Mouse (Mus musculus) left cerebral cortex, adult 9 months (tissue): Measurements from ENCODE around the gene Snapc2.
"Not testable (repeated sequence)": the region's sequence is repeated elsewhere in the genome, so short reads cannot be mapped to it uniquely, and the experiment has no call there.

Source experiments
- DNase-seq, 2 experiments: peaks; one replicate each; pipeline ENCODE4 v3.0.0; 2022; ENCODE audit warnings: low spot score in 2 of 2

The Snapc2 gene

GRCm38 (mm10) chr8:4237814-4238433, 15.0 kb upstream of the Snapc2 start:
- no peak for DNase-seq

- DNase-seq: peak; percentile 99 to 100
Observed at GRCm38 (mm10) chr8:4238434-4239192, 14.3 kb upstream of the Snapc2 start, which contains the start of the genes Map2k7 and Gm49320. TSS of gene Map2k7 (plus strand) at chr8:4238740. TSS of gene Gm49320 (plus strand) at chr8:4238865.

- peak in 1 of 2 experiments; percentile 64 for DNase-seq
Observed at GRCm38 (mm10) chr8:4239193-4239890, 13.5 kb upstream of the Snapc2 start.

GRCm38 (mm10) chr8:4245061-4245460, 7.8 kb upstream of the Snapc2 start:
- DNase-seq: no peak

- no peak for DNase-seq
Observed at GRCm38 (mm10) chr8:4245737-4246136, 7.1 kb upstream of the Snapc2 start.

DNA sequence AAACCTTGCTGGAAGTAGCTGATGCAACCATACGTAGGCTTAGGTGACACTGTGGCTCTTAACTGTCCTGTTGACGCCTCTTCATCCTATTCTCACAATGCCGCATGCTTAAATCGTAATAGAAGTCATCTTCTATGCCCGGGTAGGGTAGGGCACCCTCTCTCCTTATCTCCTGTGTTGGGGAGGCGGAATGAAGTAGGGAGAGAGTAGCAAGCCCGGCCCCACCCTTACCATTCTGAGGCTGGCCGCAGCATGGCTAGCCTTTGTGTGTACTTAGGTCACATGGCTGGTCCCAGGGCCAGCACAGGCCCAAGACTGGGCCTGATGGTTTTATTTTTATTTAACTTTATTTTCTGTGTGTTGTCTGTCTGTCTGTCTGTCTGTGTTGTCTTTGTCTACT, 5.6 kb upstream of the Snapc2 start:
- DNase-seq: no peak

GRCm38 (mm10) chr8:4247951-4248540, 4.8 kb upstream of the Snapc2 start, which contains the start of gene Tgfbr3l:
TSS of gene Tgfbr3l (plus strand) at chr8:4248214.
- no peak for DNase-seq

DNA sequence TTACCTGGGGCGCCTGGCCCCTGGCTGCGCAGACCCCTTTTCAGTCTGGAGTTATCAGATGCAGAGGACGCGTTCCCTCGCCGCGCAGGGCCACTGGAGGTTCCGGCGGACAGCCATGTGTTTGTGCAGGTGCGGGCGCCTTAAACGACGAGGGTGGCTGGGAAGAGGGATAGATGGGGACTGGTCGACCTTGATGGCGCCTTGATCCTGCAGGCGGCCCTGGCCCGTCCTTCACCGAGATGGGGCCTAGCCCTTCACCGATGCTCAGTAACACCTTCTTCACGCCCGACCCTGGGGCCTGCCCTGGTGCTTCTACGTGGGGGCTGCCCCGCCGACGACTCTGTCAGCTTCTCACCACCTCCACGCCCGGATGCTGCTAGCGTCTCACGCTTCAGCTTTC, 3.7 kb upstream of the Snapc2 start:
- no peak for DNase-seq

DNA sequence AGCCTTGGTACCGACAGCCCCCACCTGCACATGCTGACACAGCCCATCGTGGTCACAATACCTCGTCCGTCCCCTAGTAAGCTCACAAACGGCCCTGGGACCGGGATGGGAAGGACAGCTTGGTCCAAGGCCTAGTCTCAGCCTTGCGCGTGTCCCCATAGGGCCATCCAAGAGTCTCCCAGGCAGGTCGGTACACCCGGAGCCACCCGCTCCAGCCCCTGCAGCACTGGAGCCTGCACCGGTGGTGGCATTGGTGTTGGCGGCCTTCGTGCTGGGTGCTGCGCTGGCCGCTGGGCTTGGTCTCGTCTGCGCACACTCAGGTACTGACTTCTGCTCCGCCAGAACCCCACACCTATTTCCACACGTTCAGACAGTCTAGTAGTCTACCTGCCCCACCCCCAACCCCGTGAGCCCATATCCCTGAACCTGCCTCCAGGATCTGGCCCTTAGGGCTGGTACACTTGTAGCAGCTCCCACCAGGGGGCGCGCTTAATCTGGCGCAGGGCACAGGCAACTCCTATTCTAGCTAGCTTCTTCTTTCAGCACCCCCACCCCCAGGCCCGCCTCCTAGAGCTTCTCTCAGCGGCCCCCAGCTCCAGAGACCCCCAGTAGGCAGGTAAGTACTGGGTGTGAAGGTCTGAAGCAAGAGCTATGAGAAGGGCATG, 2.4 kb upstream of the Snapc2 start:
- DNase-seq: peak; percentile 74 to 86

DNA sequence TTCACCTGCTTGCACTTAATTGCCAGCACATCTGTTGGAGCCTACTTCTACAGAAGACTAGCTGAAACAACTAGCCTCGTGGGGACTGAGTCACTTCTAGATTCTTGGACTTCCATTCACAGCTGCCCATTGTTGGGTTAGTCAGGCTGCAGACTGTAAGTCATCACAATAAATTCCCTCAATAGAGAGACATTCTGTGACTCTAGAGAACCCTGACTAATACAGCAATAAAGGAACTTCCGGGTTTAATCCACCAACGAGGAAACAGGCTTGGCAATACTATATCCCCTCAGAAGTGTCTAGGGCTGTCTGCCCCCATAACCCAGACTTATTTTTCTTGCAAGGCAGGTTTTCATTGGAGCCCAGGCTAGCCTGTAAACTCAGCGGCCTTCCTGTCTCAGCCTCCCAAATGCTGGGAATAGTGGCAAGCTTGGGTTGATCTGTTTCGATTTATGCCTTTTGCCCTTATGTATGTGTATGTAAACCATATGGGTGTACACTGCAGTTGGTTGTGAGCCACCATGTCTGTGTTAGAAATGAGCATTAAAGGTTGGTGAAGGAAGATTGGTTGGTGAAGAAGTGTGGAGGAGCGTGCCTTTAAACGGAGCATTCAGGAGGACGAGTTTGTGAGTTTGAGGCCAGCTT, 642 bp upstream of the Snapc2 start:
- no peak for DNase-seq

- DNase-seq: peak in 1 of 2 experiments; percentile 72
Observed at GRCm38 (mm10) chr8:4254001-4254400, 1.1 kb downstream of the Snapc2 start.

- not testable (repeated sequence) for DNase-seq
Observed at GRCm38 (mm10) chr8:4255471-4255870, 2.6 kb downstream of the Snapc2 start.

DNA sequence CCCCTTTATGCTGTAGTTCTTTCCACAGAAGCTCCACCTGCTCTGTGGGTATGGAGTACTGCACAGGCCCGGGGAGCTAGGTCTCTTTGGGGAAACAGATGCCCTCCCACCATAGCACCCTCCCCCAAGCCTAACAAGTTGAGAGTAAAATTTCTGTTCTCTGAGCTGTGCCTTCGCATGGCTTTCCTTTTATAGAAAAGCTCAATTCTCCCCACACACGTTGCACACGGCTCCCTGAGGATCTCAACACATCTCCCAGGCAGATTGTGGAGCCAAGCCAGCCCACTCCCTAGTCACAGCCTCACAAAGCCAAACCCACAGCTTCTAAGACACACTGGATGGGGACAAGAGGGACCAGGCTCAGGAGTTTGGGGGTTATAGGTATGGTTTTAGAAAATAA, 4.0 kb downstream of the Snapc2 start:
- peak; percentile 88 to 91 for DNase-seq

DNA sequence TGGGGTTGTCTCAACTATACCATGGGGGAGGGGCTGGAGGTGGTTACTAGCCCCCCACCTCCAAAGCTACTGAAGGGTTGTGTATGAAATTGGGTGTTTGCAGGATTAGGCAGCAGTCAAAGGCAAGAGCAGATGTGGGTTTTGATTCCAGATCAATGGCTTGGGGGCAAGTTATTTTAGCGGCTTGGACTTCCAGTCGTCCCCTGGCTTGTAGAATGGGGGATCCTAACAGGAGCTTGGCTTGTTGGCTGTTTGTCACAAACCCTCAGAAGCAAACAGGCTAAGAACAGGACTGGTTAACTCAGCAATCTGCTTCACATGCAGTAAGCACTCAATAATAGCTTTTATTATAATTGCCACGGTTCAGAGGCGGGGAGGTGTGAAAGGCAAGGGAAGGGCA, 4.5 kb downstream of the Snapc2 start:
- no peak for DNase-seq

GRCm38 (mm10) chr8:4258233-4258632, 5.4 kb downstream of the Snapc2 start:
- DNase-seq: peak in 1 of 2 experiments; percentile 84

DNA sequence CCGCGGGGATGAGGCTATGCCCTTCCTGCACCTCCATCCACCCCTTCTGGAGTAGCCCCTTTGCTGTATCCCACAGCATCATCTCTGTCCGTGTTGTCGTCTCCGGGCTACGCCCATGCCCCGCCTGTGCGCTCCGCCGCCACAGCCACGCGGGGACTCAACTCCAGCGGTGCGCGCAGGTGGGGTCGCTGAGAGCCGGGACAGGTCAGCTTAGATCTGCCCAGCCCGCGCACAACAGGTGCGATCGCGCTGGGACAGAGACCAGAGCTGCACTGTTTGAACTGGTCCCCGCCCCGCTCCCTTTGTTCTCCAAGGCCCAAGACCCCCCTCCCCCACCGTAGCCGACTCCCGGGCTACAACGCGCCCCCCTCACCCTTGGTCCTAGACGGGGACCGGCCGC, 5.8 kb downstream of the Snapc2 start:
- DNase-seq: peak in 1 of 2 experiments; percentile 60

DNA sequence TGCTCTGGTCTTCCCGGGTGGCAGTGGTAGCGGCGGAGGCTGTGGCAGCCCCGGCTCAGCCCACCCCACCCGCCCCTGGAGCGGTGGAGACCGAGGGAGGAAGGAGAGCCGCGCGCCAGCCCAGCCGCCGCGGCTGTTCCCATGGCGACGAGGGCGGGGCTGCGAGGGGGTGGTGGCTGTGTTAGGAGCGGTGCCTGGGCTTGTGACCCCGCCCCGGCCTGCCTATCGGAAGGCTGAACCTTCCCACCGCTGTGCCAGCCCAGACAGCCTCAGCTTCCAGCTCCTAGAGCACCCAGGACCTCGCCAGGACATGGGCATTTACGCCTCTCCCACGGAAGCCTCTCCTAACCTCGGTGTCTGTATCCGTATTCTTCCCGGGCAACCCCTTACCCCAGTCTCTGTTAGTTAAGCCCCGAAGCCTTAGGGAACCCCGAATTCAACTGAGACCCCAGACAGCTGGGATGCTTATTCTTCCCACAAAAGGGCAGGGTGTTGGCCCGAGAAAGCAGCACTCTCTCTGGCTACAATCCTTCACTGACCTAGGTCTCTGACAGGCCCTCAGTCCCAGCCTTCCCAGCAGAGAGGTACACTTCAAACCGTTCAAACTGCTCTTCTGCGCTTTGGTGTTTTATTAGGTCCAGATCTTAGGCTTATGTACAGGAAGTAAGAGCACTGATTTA, 6.4 kb downstream of the Snapc2 start, which contains the start of gene Ctxn1:
Ctxn1 (minus strand) TSS at position 150 of the 680 bp plus-strand sequence.
- DNase-seq: peak; percentile 90 to 91

DNA sequence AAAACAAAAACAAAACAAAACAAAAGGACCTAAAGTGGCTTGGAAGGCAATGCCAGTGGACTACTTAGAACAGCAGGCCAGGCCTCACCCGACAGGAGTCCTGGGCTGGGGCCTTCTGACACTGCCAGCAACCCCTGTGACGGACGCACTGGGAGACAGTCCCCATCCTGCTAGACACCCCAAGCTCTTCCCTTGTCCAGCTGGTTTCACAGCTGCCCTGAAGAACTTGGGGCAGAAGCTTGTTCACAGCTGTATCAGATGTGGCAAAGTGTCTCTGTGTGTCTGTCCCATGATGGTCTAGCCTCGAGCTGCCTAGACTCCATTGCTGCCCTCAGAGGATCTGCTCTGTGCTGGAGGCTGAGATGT, 6.9 kb downstream of the Snapc2 start:
- DNase-seq: no peak

DNA sequence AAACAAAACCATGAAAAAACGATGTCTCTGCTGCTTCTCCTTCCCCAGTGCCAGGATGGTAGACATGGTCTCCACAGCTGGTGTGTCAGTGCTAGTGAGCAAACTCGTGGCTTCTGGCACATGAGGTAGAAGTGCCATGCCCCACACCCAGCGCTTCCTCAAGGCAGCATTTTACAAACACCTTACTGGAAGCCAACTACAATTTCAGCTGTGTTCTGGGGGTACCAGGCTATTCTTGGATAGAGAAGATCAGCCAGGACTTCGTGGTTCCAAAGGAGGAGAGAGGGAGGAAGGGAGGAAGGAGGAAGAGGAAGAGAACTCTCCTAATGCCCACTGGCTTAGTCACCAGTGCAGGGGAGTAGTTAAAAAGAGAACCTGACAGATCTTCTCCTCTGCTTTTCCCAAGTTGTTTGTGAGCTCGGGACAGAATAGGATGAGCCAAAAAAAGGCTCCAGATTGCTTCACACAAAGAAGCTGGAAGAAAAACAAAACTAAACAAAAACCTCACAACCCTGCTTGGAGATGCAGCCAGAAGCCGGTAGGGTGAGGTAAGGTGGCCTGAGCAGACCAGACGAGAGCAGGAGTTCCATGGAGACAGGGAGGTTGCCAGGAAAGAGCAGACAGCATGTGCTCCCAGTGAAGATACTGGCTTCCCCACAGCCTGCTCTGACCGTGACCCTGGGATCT, 10.4 kb downstream of the Snapc2 start:
- DNase-seq: no peak
